Mouse (Mus musculus) ovary, postnatal 10 days (tissue): Measurements from ENCODE around the gene Lce1m.
"Not testable (repeated sequence)": the region's sequence is repeated elsewhere in the genome, so short reads cannot be mapped to it uniquely, and the experiment has no call there.

ENCODE experiments used
- DNase-seq: peaks from one replicate; pipeline ENCODE4 v3.0.0; 2022; ENCODE audit warnings: low spot score

Gene Lce1m

DNA sequence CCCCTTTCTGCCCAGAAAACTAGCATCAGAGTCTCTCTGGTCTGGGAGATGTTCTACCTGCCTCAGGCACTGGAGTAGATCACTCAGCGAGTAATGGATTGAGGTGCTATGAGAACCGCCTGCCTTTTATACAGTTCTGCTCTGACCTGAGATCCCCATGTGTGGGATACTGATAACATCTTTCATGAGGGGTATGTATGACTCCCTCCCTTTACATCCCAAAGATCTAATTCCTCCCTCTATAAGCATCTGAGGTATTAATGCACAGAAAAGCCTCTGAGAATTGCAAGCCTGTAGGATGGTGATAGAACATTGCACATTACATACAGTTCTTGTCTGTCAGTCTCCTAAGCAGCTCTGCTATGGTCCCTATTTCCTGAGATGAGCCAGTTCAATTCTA, at the start of gene Lce1m:
Gene Lce1m (minus strand): TSS at position 101 of the 400 bp plus-strand sequence.
- DNase-seq = no peak

- not testable (repeated sequence) for DNase-seq
Measured at GRCm38 (mm10) chr3:93068523-93068922, 49.7 kb upstream of the Lce1m start, which contains the start of gene Gm4858. Gm4858 (plus strand) TSS chr3:93068823.

GRCm38 (mm10) chr3:93052826-93053474, 34.1 kb upstream of the Lce1m start:
- DNase-seq = no peak

DNA sequence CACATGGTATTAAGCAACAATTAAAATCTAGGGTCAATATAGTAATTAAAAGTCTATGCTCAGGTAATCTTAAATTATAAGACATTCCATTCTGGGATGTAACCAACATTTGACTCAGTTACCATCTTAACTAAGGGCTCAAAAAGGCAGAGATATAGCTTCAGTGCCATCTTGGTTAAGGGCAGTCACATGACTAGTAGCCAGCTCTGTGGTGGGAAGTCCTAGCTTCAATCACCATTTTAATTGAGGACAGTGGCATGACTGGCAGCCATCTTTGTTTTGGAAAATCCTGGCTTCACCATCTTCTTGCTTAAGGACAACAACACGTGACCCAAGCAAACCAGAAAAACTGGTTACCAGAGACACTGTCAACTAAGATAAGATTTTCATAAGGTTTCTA, 31.3 kb upstream of the Lce1m start:
- DNase-seq = no peak

DNA sequence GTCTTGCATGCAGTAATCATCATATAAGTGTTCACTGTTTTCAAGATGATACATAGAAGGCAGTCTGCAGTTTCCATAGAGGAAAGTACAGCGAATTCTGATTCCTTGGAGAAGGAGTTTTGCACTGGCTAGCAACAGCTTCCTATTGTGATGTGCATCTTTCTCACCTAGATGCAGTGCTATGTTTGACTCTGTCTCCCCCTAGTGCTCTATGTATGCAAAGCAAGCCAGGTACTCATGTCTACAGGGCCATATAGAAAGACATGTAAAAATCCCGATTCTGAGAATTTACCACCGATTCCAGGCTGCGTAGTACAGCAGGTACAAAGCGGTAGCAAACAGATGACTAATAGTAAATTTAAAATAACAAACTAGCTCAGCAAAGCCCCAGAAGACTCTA, 12.6 kb upstream of the Lce1m start:
- DNase-seq = no peak

DNA sequence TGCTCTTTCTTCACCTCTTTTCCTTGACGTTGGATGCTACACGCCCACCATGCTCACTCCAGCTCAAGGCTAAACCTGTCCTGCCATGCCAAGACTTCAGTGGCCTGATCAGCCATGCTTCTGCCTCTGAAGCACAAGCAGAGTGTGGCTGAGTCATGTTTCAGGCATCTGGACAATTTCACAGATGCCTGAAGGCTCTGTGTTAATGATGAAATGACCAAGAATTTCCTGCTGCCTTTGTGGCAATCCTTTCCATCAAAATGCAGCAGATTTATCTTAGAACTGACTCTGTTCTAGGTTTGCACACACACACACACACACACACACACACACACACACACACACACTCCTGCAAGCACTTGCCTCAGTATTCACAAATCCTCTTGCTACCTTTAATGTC, 6.6 kb upstream of the Lce1m start:
- no peak for DNase-seq

DNA sequence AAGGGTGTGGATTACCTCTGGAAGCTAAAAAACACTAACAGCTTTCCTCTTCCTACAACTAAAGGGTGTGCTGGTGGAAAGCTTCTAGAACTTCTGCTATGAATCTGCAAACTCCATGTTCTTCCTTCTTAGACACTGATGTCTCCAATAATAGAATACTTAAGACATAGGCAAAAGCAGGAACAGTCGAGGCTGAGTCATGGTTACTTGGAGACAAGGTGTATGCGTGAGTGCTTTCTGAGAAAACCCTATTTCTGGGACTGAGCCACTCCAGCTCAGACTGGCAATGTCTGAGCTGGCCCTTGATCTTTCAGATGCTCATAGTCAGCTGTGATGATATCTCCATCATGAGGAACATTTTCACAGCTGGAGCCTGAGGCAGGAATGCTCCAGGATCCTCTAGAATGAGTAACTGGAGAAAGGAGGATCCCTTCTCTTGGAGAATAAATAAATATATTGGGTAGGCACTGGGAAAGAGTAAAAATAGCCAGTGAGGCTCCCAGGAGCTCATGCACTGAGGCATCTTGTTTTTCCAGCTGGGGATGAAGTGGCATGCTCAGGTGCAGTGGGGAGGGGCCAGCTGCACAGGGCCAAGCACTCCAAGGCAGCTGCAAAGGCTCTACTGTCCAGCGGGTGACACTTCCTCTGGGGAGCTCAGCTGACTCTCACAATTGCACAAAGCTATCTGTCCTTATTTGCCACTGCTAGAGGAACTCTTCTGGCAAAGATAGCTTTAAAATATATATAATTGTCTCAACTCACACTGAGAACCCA, 4.7 kb upstream of the Lce1m start:
- no peak for DNase-seq

DNA sequence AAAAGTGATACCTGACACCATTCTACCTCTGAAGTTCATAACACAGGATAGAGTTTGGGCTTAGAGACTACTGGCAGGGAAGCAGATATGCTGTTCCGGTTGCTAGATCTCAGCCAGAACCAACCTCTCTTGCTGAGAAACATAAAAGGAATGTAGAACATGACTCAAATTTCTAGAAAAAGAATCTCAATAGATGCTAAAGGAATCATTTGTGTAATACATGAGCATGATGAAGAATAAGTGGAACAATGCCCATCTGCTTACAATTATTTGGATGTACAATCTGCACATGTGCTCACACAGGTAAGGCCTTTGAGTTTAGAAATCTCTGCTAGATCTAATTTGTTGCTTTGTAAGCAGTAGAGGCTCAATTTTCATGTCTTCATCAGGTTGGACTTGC, 2.3 kb upstream of the Lce1m start:
- no peak for DNase-seq

DNA sequence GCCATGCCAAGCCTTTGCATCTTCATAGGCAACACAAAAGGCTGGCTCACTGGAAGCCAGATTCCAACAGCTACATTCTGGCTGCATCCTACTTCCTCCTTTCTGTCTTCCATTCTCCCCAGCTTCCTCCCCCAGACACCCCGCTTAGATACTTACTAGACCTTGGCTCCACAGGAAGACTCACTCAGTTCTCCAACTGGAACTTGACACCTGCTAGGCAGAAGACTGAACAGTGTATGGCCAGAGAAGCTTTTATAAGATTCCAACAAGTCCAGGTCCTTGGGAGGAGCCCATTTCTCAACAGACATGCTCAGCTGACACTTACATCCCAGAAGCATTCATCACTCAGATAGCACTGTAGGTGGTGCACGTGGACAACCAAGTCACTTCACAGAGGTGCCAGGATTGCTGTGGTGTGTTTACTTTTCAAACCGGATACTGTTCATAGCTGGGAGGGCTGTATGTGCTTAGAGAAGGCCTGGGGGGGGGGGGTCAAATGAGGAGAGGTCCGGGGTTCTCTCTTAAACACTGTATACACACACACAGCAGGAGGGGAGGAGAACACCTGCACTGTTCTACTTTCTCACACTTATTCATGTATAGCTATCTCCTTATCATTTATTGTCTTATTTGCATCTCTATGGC, 3.3 kb downstream of the Lce1m start, which contains the start of gene Crct1:
Gene Crct1 (minus strand): TSS at position 228 of the 645 bp plus-strand sequence.
- no peak for DNase-seq

DNA sequence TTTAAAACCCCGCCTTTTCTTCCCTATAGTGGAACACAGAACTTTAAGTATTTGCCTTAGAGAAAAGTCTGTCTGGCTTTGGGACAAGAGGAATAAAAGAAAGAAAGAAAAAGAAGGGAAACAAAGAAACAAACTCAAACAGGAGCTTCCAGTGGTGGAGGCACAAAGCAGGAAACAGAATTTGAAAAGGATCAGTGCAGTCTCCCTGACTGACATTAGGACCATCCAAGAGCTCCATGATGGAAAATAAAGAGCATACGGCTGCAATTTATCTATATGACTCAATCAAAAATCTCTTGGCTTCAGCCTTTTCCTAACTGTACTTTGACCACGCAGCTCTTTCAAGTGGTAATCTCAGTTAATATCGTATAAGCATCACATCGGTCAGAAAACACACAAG, 4.0 kb downstream of the Lce1m start:
- no peak for DNase-seq

DNA sequence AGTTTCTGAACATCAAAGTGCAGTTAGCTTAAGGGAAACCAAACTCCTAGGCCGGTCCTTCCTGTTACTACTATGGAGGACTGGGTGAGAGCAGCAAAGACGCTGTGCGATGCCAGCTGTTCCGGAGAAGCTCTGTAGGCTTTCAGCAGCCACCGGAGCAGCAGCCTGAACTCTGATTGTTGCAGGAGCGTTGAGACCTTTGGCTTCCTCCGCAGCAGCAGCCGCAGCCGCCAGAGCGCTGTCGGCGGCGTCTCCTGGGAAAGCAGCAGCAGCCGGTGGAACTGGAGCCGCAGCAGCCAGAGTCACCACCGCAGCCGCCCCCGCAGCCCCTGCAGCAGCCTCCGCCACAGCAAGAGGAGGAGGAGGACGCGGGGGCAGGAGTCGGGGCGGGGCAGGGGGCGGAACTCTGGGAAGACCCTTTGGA, 4.5 kb downstream of the Lce1m start:
- DNase-seq = peak; percentile 2

DNA sequence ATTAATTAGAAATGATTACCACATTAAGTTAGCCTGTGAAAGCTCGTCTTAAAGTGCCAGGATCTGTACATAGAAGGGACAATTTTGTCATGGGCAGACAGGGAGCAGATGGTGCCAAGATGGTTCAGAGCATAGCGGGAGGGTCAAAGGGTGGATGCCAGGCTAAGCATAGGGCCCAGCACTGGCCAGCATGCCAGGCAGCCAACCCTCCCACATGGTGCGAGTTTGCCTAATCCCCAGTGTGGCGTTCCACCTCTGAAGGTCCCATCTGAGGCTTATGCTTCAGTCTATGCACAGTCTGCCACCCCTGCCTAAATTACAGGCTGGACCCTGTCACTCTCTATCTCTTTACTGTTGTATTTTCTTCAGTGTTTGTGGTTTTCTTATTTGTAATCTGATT, 16.0 kb downstream of the Lce1m start:
- no peak for DNase-seq

GRCm38 (mm10) chr3:93000621-93001020, 18.2 kb downstream of the Lce1m start:
- no peak for DNase-seq

DNA sequence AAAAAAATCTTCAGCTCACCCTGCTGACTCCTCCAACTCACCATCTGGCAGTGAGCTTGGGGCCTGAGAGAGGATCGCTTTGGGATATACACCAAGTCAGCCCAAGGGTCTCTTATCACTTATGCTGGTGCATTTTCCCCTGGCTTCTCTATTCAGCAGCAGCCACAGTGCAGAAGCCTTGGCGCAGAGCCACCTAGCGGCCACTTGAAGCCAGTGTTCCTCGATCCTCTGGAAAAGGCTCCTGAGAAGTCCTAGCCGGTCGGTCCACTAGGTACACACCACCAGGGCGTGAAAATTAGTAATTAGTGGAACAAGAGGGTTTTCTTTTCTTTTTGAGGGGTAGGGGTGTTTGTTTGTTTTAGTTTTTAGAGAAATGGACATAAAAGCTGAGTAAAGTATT, 20.2 kb downstream of the Lce1m start:
- peak; percentile 31 for DNase-seq

DNA sequence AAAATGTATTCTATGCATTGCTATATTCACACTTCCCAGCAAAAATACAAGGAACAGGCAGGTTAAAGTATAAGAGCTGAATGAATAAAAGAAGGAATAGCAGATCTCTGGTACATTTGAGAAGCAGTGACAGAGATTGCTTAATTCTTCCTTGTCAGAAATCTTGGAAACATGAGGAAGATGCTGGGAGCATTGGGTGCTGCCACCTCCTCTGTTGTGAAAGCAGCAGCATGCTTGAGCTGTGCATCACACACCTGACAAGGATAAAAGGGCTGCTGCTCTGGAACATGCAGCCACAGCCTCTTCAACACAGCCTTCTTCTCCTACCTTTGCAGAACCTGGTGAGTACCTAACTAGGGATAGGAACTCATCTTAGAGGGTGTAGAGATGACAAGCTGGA, 26.9 kb downstream of the Lce1m start, which contains the start of gene Lce3f:
Gene Lce3f (plus strand): TSS at position 301 of the 400 bp plus-strand sequence.
- DNase-seq = no peak

DNA sequence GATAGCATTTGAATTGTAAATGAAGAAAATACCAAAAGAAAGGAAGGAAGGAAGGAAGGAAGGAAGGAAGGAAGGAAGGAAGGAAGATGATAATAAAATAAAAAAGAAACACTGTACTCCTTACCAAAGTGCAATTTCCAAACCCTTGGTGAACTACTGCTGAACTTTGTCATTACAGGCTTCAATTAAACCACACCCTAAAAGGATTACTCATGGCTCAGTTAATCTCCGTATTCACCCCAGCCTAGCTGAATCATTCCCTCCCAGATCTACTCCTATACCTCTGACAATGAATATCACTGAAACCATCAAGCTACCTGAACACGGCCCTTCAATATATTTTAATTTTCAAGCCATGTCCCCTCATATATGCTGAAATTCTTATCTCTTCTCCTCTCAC, 40.4 kb downstream of the Lce1m start:
- DNase-seq = no peak
